Mouse (Mus musculus) retina, postnatal 1 day (tissue): ENCODE data around the gene Obp1b.
"Not testable (repeated sequence)": the region's sequence is repeated elsewhere in the genome, so short reads cannot be mapped to it uniquely, and the experiment has no call there.

Source experiments
- DNase-seq: peaks from one replicate; pipeline ENCODE4 v3.0.0-alpha.2; 2012

The Obp1b gene

DNA sequence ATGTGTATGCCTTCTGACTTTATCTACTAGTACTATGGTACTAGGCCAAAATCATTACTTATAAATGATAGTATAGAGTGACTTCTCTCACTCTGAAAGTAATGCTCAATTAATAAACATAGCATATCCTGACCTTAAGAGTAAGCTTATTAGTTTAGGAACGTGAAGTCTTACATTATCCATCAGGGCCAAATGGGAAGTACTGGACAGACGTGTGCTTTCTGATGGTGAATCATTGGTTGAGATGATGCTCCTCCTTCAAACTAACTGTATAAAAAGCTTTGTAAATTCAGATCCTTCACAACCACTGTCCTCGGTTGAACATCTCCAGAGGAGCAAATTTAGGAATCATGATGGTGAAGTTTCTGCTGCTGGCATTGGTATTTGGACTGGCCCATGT is at the start of gene Obp1b:
Gene Obp1b, plus strand, starts transcription at position 301 of the 400 bp plus-strand sequence.
- not testable (repeated sequence) for DNase-seq

DNA sequence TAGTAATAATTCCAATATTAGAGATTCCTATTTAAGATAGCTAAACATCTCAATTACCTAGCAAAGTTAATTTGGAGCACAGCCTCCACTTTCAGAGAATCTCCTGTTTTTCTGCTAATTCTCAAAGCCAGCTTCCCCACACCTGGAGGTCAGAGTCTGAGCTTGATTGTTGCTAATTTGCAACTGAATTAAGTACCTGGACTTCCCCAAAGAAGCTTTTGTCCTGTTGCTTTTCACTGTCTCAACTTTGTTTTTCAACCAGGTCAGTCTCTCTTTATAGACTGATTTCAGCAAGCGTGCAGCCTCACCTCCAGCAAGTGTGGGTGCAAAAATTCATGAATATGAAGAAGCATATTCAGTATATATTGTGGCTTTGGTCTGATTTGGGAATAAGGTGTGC is 15.6 kb downstream of the Obp1b start:
- not testable (repeated sequence) for DNase-seq

DNA sequence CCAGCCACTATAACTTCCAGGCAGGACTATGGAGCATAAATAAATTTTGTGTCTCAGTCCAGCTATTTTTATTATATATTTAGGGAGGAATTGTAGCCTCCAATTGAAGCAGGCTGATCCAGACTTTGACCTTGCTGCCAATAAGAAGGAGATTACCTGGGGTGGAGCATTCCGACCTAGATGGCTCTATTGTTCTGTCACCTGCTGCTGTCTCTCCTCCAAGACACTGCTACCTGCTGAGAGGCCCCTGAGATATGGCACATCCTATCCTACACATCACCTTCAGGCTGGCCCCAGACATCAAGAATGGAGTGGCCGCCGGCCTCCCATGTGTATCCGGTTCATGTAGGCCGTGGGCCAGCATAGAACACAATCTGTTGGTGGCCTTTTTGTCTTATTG is 16.3 kb downstream of the Obp1b start:
- no peak for DNase-seq
